Mouse (Mus musculus) embryonic fibroblast, embryonic 13.5 days (primary cell): ENCODE results near the gene Fgd1. TPM values are rescaled to one million over a fixed set of nuclear protein-coding genes. Genes with fewer than 3 reads are reported as not detected.

Experiments used
- H3K27ac ChIP-seq: 2 replicates; pipeline ENCODE4 v1.5.1; 2012; ENCODE audit warnings: low read length, control low read depth, inconsistent platforms; ENCODE audit not compliant: insufficient read depth
- H3K4me1 ChIP-seq: 2 replicates; pipeline ENCODE4 v1.6.1; 2011; ENCODE audit warnings: low read length; ENCODE audit not compliant: control insufficient read depth, insufficient read depth
- H3K4me3 ChIP-seq: 2 replicates; pipeline ENCODE4 v1.5.1; 2011; ENCODE audit warnings: mild to moderate bottlenecking, control low read depth, low read length; ENCODE audit not compliant: insufficient read depth
- CTCF ChIP-seq: IDR thresholded peaks from 2 replicates; pipeline ENCODE4 v1.5.1; 2011; ENCODE audit warnings: mild to moderate bottlenecking, control low read depth, low read length, moderate library complexity, borderline replicate concordance; ENCODE audit not compliant: insufficient read depth
- POLR2A ChIP-seq: IDR thresholded peaks from 2 replicates; pipeline ENCODE4 v1.6.1; 2011; ENCODE audit warnings: low read depth, mild to moderate bottlenecking, control low read depth, low read length, moderate library complexity
- polyA plus RNA-seq: library from polyadenylated mRNA; stranded (reverse); fragments of >200 nt; gene quantifications from 2 replicates; pipeline ENCODE4 v1.2.4, GENCODE M21; 2011; ENCODE audit warnings: low read depth; ENCODE audit not compliant: missing spikeins, insufficient read length

Gene Fgd1
- polyA plus RNA-seq, 1 experiment = 25.0 TPM

DNA sequence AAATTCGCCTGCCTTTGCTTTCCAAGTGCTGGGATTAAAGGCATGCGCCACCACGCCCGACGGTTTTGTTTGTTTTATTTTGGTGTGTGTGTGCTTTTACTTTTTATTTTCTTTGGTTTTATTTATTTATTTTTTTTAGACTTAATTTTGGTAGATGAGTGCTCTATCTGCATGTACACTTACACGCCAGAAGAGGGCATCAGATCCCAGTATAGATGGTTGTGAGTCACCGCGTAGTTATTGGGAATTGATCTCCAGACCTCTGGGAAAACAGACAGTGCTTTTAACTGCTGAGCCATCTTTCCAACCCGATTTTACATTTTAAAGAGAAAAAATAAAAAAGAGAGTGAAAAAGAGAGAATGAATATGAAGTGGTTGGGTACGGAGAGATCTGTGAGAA is 86.8 kb downstream of the Fgd1 start:
- Histone ChIP-seq H3K4me3 (no peak overlapping the region), H3K4me1 (no peaks in the 10 kb centered on the region), H3K27ac (no peak overlapping the region)
- TF ChIP-seq CTCF (no peak), POLR2A (no peak)

Other genes starting within 250 kb of the Fgd1 start
- 160 and 165 TPM in 2 replicates for gene Maged2, start 231.8 kb upstream of the Fgd1 start, polyA plus RNA-seq
- gene Gnl3l, start 28.8 kb upstream of the Fgd1 start, polyA plus RNA-seq = 55.1 and 58.2 TPM in 2 replicates
- 25.2 and 29.9 TPM in 2 replicates for gene Tsr2, start 50.4 kb downstream of the Fgd1 start, polyA plus RNA-seq
- gene Wnk3, start 151.9 kb downstream of the Fgd1 start, polyA plus RNA-seq = 4.0 and 5.2 TPM in 2 replicates